Mouse (Mus musculus) cortical plate, adult 2 months (tissue): Measurements from ENCODE around the gene Aloxe3.
A peak's percentile ranks its signal among the peaks of the same experiment; 100 is the strongest.

Experiments used
- CTCF ChIP-seq: fragments of 200-500 bp; IDR thresholded peaks from 2 replicates; pipeline ENCODE4 v1.5.1; 2011; ENCODE audit warnings: mild to moderate bottlenecking, control low read depth, low read length; ENCODE audit not compliant: insufficient read depth; ENCODE audit errors: extremely low read depth
- POLR2A ChIP-seq: fragments of 200-500 bp; IDR thresholded peaks from 2 replicates; pipeline ENCODE4 v1.6.1; 2011; ENCODE audit warnings: mild to moderate bottlenecking, low read length, control low read depth; ENCODE audit not compliant: insufficient read depth; ENCODE audit errors: extremely low read depth

DNA sequence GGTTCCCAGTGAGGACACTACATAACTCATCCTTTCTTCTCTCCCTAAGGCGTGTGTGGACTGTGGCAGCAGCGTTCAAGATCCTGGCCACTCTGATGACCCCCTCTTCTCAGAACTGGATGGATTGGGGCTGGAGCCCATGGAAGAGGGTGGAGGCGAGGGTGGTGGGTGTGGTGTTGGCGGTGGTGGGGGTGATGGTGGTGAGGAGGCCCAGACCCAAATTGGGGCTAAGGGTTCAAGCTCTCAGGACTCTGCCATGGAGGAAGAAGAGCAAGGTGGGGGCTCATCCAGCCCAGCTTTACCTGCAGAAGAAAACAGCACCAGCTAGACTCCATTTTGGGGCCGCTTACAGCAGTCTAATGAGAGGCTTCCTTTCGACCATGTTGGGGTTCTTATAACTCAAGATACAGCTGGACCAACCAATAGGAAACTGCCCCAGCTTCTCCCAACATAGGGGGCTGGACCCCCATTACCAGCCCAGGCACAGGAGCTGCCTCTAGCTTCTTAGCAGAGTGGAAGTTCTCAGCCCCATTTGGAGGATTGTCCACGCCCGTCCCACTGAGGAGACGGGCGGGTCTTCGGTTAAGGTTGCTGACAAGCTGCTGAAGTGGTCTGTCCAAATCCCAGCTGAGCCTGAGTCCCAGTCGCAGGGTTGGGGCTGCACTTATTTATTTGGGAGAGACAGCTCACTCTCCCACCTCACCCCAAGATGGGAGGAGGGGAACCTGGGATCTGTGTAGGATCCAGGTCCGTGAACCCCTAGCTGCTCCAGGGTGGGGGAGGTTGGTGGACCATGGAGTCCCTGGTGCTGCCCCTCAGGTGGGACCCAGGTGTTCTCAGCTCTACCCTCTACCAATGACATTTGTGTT is 16.4 kb upstream of the Aloxe3 start:
- TF ChIP-seq CTCF (no peak), POLR2A (0 out of 2 replicates have a peak, but pooled peaks have one; percentile 0)
